Mouse (Mus musculus): ENCODE measurements around the gene Thegl.

- TF ChIP-seq GATA1 (IDR thresholded peaks at IDR 0.05; ENCODE audit: borderline replicate concordance, low read length) (no peak), FLI1 (IDR thresholded peaks at IDR 0.05; ENCODE audit: low read length) (no peak)
Measured at GRCm38 (mm10) chr5:77015544-77016482, at the start of gene Thegl.

Measured in megakaryocyte, embryonic 14.5 days (primary cell).